Mouse (Mus musculus) cerebellum, adult 2 months (tissue): ENCODE measurements around the gene Map4k2. TPM values are rescaled to one million over a fixed set of nuclear protein-coding genes. Genes with fewer than 3 reads are reported as not detected.

Source experiments
- DNase-seq, 2 experiments: peaks; one replicate each; pipeline ENCODE4 v3.0.0; 2021
- H3K27ac ChIP-seq: fragments of 200-500 bp; 2 replicates; pipeline ENCODE4 v1.5.1; 2012; ENCODE audit warnings: low read length, control low read depth, inconsistent platforms; ENCODE audit not compliant: insufficient read depth
- H3K27me3 ChIP-seq: fragments of 200-500 bp; 2 replicates; pipeline ENCODE4 v1.6.1; 2012; ENCODE audit warnings: inconsistent platforms, mild to moderate bottlenecking, low read length, moderate library complexity; ENCODE audit not compliant: control insufficient read depth, insufficient read depth
- H3K4me1 ChIP-seq: fragments of 200-500 bp; 2 replicates; pipeline ENCODE4 v1.6.1; 2011; ENCODE audit warnings: low read length; ENCODE audit not compliant: control insufficient read depth, insufficient read depth
- H3K4me3 ChIP-seq: fragments of 200-500 bp; replicated peaks from 2 replicates; pipeline ENCODE3; 2011; ENCODE audit warnings: mild to moderate bottlenecking, low read depth, low read length, control low read depth; ENCODE audit not compliant: insufficient read depth
- CTCF ChIP-seq: fragments of 200-500 bp; IDR thresholded peaks from 2 replicates; pipeline ENCODE4 v1.5.1; 2011; ENCODE audit warnings: low read depth, mild to moderate bottlenecking, control low read depth, low read length, moderate library complexity, borderline replicate concordance; ENCODE audit not compliant: insufficient read depth
- POLR2A ChIP-seq: fragments of 200-500 bp; IDR thresholded peaks from 2 replicates; pipeline ENCODE4 v1.6.1; 2011; ENCODE audit warnings: low read length, control low read depth, borderline replicate concordance; ENCODE audit not compliant: insufficient read depth
- WGBS: fragments of 180-500 bp; shearing (Covaris S2); methylation state at CpG from one replicate; pipeline ENCODE4 v1.1.7; 2018; 5-methylcytosine and 5-hydroxymethylcytosine counted together
- polyA plus RNA-seq: library from polyadenylated mRNA; depleted of rRNA; stranded (reverse); fragments of >200 nt; gene quantifications from 2 replicates; pipeline ENCODE4 v1.2.3, GENCODE M21; 2012; rRNA removed

Map4k2 gene
- polyA plus RNA-seq: 317 and 326 TPM in 2 replicates

DNA sequence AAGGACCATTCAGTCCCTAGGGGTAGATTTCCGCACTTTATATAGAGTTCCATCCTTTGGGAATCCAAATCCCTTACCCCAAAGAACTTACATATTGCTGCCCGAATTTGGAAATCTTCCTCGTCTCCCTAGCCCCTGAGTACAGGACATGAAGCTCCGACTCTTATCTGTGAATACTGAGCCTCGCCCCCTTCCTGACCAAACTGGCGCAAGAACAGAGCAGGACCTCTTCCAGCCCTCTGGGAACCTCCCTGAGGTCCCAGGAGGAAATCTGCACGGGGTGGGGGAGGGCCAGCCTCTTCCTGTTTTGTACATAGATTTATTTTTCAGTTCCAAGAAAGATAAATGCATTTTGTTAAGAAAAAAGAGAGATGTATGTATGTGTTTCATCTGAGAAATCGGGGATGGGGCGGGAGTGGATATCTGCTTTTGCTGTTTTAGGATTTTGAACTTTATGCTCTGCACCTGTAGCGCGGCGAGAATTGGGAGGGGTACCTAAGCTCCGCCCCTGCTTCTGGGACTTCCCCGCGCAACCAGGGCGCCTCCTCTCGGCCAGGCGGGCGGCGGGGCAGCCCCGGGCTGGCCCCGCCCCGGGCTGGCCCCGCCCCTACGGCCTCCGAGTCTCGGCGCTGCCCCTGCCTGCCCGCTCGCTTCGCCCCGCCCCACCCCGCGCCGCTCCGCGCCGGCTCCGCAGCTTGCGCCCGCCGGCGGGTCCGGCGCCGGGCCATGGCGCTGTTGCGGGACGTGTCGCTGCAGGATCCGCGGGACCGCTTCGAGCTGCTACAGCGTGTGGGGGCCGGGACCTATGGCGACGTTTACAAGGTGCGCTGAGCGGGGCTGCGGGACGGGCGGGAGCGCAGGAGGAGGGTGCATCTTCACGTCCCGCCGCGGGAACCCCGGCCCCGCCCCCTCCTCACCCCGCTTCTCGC is at the start of gene Map4k2:
Map4k2 (plus strand) TSS at position 612 of the 929 bp plus-strand sequence.
- Histone ChIP-seq H3K4me1 (peaks cover 33% of the 10 kb centered on the region), H3K4me3 (peak within 1 kb of the TSS; percentile 65), H3K27ac (0 out of 2 replicates have a peak within 1 kb of the TSS, but pooled peaks have one; percentile 46), H3K27me3 (no peaks in the 10 kb centered on the region)
- WGBS: 7% methylated on average over 71 of the region's 72 CpGs
- peak; percentile 46; the same call in 1 of the 2 replicates for TF ChIP-seq POLR2A
- peak; percentile 24; the same call in 1 of the 2 replicates for TF ChIP-seq CTCF
- DNase-seq: peak; percentile 85 to 86

DNA sequence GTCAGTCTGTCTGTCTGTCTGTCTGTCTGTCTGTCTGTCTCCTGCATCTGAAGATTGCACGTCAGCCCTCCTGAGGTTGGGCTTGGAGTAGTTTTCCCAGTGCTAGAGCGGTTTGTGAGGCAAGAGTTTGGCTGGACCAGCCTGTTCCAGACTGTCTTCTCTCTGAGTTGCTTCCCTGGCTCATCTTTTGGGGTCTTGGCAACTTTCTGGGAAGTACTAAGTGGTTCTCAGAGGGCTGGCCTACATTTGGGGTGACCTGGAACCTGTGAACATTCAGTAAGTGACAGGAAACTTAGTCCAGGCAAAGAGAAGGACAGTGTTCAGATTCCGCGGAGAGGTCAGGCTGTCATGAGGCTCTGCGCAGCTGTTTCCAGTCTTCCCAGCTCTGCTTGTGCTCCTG is 48.7 kb upstream of the Map4k2 start:
- Histone ChIP-seq H3K27ac (peak overlapping the region; percentile 48), H3K4me3 (no peak overlapping the region), H3K4me1 (peaks cover 46% of the 10 kb centered on the region), H3K27me3 (no peaks in the 10 kb centered on the region)
- DNase-seq: no peak
- TF ChIP-seq CTCF (no peak), POLR2A (no peak)
- 72% methylated on average over 5 of the region's 5 CpGs for WGBS

DNA sequence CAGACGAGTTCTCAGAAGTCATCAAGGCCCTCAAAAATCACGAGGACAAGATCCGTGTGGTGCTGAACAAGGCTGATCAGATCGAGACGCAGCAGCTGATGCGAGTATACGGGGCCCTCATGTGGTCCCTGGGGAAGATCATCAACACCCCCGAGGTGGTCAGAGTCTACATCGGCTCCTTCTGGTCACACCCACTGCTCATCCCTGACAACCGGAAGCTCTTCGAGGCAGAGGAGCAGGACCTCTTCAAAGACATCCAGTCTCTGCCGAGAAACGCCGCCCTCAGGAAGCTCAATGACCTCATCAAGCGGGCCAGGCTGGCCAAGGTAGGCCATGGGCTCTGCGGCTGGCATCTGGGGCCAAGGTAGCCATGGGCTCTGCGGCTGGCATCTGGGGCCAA is 46.6 kb upstream of the Map4k2 start:
- H3K4me3 ChIP-seq: no peak overlapping the region
- TF ChIP-seq CTCF: no peak
- TF ChIP-seq POLR2A: no peak

DNA sequence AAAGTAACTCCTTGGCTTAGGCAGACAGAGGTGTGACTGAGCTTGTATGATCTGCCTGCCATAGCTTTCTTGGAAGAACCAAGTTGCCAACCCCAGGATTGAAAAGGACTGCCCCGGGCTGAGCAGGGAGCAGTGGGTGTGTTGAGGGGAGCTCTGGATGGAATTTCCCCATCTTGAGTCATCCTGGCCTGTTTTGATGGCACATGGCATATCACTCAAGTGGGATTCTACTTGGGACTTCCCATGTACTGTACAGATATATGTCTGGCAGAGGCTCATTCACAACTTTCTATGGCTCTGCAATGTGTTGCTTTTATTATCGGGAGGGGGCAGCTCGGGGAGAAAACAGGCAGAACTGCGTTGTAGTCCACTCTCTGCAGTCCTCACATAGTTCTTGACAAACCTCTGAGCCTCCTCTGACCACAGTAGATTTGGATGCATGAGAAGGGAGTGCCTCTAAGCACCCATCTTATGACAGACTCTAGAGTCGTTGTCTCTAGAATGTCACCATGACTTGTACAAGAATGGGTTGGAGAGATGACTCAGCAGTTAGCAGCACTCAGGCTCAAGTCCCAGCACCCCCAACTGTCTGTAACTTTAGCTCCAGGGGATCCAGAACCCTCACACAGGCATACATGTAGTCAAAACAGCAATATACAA is 44.3 kb upstream of the Map4k2 start:
- Histone ChIP-seq H3K27ac (no peak overlapping the region), H3K27me3 (no peaks in the 10 kb centered on the region), H3K4me3 (no peak overlapping the region), H3K4me1 (peaks cover 41% of the 10 kb centered on the region)
- WGBS: 82% methylated on average over 5 of the region's 5 CpGs
- TF ChIP-seq CTCF: no peak
- no peak for DNase-seq

More for the DNA sequence above, 46.6 kb upstream of the Map4k2 start:
- Histone ChIP-seq H3K27me3 (no peaks in the 10 kb centered on the region), H3K4me1 (peaks cover 41% of the 10 kb centered on the region), H3K27ac (no peak overlapping the region)
- whole genome bisulfite sequencing: 87% methylated on average over 17 of the region's 17 CpGs
- no peak for DNase-seq

DNA sequence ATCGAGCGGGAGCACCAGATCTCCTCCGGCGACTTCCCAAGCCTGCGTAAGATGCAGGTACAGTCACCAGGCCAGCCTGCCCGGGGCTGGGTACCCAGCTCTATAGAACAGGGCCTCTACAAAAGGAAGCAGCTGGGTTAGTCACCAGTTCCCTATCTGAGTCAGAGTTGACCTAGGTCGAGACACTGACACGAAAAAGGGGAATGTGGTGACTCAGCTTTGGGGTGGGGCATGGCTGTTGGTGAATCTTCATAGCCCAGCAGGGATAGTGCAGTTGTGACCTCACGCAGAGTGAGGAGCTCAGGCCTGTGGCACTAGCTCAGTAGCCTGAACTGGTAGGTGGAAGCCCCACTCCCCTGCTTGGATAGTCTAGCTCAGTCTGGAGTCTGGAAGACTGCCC is 43.3 kb upstream of the Map4k2 start:
- no peak overlapping the region for H3K27ac ChIP-seq
- no peaks in the 10 kb centered on the region for H3K27me3 ChIP-seq
- no peak for TF ChIP-seq POLR2A
- TF ChIP-seq CTCF: no peak
- DNase-seq: no peak
- no peak overlapping the region for H3K4me3 ChIP-seq
- 84% methylated on average over 9 of the region's 9 CpGs for WGBS
- peaks cover 40% of the 10 kb centered on the region for H3K4me1 ChIP-seq

DNA sequence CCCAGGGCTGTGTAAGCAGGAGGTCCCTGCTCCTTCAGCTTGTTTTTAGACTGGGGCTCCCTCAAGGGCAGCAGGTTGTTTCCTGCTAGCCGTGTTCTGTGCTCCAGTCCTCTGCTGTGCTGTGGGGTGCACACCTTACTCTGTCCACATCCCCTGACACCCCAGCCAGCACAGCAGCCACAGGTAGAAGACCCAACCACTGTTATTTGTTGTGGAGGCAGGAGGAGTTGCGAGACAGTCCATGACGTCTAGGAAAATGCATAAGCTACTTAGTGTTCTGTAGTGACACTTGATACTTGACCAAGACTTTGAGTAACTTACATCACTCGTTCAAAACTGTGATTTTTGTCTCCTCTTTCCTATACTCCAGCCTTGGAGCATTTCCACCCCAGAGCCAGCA is 41.9 kb upstream of the Map4k2 start:
- Histone ChIP-seq H3K4me3 (no peak overlapping the region), H3K27ac (no peak overlapping the region), H3K27me3 (no peaks in the 10 kb centered on the region), H3K4me1 (peaks cover 52% of the 10 kb centered on the region)
- 68% methylated on average over 4 of the region's 4 CpGs for WGBS
- DNase-seq: no peak
- TF ChIP-seq POLR2A (no peak), CTCF (no peak)

DNA sequence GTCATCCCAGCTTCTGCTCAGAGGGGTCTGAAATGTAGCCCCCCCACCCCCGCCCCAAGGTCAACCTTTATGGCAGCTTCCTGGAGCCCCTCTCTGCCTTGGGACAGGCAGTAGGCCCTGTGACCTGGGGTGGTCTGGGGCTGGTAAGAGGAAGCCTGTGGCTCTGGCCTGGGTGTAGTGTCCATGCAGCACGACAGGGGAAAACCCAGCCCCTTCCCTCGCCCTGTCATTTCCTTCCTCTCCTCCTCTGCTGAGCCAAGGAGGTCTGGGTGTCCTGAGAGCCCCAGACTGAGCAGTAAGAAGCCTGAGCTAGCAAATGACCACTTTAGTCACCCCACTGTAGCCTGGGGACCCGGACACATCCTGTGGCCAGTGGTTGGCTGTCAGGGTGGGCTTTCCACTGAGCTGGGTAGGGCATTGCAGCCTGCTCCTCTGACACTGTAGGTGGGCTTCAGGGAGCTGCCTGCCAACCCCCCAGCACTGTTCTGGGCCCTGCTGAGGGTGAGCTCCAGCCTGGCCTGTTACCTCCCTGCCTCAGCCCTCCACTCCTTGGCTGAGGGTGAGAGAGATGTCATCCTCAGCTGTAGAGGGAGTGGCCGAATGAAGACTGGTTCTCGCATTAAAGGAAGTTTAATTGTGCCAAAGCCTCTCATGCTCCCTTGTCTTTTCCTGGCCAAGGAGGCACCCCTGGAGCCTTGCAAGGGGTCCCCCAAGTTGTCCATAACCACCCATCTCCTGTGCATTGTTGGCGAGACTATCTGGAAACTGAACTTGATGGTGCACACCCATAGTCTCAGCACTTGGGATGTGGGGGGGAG is 41.3 kb upstream of the Map4k2 start:
- TF ChIP-seq CTCF (no peak), POLR2A (no peak)
- no peak overlapping the region for H3K4me3 ChIP-seq
- peak overlapping the region; percentile 78 for H3K27ac ChIP-seq
- H3K27me3 ChIP-seq: no peaks in the 10 kb centered on the region
- WGBS: 50% methylated on average over 7 of the region's 7 CpGs
- peaks cover 55% of the 10 kb centered on the region for H3K4me1 ChIP-seq
- no peak for DNase-seq

DNA sequence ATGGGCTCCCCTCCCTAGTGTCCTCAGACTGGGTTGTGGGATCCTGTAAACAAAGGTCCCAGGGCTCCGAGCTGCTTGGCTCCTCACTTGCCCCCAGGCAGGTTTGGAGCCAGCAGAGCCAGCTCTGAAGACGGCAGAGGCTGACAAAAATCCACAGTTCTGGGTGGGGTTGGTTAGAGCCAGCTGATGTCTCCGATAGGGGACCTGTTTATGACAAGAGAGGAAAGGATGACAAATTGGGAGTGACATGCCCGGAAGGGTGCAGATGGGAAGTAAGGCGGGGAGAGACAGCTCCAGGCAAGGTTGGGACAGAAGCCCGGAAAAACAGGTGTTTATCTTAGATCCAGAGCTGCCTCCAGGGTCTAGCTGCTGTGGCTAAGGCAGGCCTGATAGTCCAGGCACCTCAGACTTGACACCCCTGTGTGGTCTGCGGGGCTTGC is 40.5 kb upstream of the Map4k2 start:
- WGBS: 17% methylated on average over 7 of the region's 7 CpGs

More for the DNA sequence above, 40.5 kb upstream of the Map4k2 start:
- TF ChIP-seq POLR2A (no peak), CTCF (no peak)
- no peak overlapping the region for H3K4me3 ChIP-seq
- DNase-seq: peak in 1 of 2 experiments; percentile 56
- H3K27ac ChIP-seq: peak overlapping the region; percentile 78
- no peaks in the 10 kb centered on the region for H3K27me3 ChIP-seq
- H3K4me1 ChIP-seq: peaks cover 55% of the 10 kb centered on the region
